Mouse (Mus musculus): Measurements from ENCODE around the gene Thy1.

Gene Thy1

DNA sequence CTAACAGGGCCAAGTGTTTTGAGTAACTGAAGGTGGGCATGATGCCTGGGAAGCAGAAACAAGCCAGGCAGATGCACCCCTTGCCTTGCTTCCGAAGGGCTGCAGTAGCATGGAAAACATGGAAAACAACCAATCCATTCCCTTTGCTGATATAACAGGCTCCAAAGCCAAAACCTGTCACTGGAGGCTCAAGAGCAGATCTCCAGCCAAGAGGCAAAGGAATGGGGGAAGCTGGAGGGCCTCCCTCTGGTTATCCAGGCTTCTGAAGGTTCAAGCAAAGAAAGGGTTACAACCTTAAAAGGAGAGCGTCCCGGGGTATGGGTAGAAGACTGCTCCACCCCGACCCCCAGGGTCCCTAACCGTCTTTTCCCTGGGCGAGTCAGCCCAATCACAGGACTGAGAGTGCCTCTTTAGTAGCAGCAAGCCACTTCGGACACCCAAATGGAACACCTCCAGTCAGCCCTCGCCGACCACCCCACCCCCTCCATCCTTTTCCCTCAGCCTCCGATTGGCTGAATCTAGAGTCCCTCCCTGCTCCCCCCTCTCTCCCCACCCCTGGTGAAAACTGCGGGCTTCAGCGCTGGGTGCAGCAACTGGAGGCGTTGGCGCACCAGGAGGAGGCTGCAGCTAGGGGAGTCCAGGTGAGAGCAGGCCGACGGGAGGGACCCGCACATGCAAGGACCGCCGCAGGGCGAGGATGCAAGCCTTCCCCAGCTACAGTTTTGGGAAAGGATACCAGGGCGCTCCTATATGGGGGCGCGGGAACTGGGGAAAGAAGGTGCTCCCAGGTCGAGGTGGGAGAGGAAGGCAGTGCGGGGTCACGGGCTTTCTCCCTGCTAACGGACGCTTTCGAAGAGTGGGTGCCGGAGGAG is at the start of gene Thy1:
Gene Thy1 (plus strand): TSS at position 549 of the 872 bp plus-strand sequence.
- H3K36me3 ChIP-seq (ENCODE audit: control insufficient read depth, insufficient read depth, low read length, poor library complexity, severe bottlenecking): no peaks in the 10 kb centered on the region
- no peaks in the 10 kb centered on the region for H3K27me3 ChIP-seq (ENCODE audit: control insufficient read depth, insufficient read depth, low read length, poor library complexity, severe bottlenecking)
- DNase-seq (ENCODE audit: low read depth, low spot score): no peak

DNA sequence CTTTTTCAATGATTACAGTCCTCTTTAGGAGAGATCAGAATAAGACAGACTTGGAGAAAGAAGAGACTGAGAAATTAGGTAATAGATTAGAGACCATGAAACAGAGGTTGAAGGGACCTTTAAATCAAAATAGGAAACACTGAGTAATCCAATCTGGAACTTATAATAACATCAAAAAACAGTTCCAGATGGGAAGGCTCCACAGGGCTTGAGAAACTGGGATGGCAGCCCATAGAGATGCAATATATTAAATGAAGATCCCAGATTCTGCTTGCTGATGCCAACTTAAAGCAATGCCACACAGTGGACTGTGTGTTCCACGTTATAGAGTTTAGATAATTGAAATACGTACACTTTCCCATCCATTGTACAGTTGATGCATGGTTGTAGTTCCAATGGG is 45.5 kb upstream of the Thy1 start:
- Histone ChIP-seq H3K27me3 (ENCODE audit: control insufficient read depth, insufficient read depth, low read length, poor library complexity, severe bottlenecking) (no peaks in the 10 kb centered on the region), H3K36me3 (ENCODE audit: control insufficient read depth, insufficient read depth, low read length, poor library complexity, severe bottlenecking) (no peaks in the 10 kb centered on the region)
- no peak for DNase-seq (ENCODE audit: low read depth, low spot score)

DNA sequence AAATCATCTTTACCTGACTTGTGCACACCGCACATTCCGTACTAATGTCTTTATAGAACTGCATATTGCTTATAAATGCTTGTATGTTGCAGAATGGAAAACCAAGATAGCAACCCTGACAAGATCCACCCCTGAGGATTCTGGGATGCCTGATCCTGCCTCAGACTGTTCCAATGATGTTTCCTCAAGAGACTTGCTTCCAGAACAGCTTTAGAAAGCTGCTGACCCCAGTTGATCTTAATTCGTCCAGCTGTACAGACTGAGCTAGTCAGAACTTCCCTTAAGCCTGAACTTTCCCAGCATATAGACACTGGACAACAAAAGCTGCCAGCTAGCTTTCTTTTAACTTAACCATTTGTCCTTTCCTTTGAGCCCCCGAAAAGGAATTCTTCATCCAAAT is 44.3 kb upstream of the Thy1 start:
- Histone ChIP-seq H3K27me3 (ENCODE audit: control insufficient read depth, insufficient read depth, low read length, poor library complexity, severe bottlenecking) (no peaks in the 10 kb centered on the region), H3K36me3 (ENCODE audit: control insufficient read depth, insufficient read depth, low read length, poor library complexity, severe bottlenecking) (no peaks in the 10 kb centered on the region)
- DNase-seq (ENCODE audit: low read depth, low spot score): no peak

DNA sequence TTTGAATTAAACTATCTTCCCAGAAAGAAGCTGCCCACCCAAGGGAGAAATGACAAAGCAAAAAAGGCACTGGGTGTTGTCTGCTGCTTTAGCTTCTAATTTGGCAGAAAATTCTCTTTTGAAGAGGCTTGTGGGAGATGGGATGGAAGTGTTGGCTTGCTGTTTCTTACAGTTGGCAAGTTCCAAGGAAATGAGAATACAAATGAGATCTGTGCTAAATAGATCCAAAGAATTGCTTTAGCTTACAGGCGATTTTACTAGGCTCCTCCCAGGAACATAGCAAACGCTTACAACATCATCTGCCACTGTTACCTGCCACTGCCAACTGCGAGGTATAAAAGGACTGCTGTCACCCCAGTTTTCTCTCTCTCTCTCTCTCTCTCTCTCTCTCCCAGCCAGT is 38.8 kb upstream of the Thy1 start:
- Histone ChIP-seq H3K36me3 (ENCODE audit: control insufficient read depth, insufficient read depth, low read length, poor library complexity, severe bottlenecking) (no peaks in the 10 kb centered on the region), H3K27me3 (ENCODE audit: control insufficient read depth, insufficient read depth, low read length, poor library complexity, severe bottlenecking) (no peaks in the 10 kb centered on the region)
- DNase-seq (ENCODE audit: low read depth, low spot score): no peak

DNA sequence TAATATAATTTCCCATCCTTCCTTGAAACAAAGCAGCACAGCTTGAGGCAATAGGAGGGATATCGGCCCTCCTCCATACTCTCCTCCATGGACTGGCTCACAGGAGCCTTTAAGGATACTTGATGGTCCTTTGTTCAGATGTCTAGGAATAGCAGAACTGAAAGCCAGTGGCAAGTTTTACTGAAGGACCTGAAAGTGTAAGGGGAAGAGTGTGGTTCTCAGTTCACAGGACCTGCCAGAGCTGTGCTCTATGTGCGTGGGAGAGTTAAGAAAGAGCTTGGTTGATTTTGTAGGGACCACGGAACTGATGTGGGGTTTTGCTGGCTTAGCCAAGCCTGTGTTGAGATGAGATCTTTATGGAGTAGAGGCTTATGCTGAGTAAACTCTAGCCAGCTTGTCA is 37.9 kb upstream of the Thy1 start:
- Histone ChIP-seq H3K27me3 (ENCODE audit: control insufficient read depth, insufficient read depth, low read length, poor library complexity, severe bottlenecking) (no peaks in the 10 kb centered on the region), H3K36me3 (ENCODE audit: control insufficient read depth, insufficient read depth, low read length, poor library complexity, severe bottlenecking) (no peaks in the 10 kb centered on the region)
- DNase-seq (ENCODE audit: low read depth, low spot score): no peak

DNA sequence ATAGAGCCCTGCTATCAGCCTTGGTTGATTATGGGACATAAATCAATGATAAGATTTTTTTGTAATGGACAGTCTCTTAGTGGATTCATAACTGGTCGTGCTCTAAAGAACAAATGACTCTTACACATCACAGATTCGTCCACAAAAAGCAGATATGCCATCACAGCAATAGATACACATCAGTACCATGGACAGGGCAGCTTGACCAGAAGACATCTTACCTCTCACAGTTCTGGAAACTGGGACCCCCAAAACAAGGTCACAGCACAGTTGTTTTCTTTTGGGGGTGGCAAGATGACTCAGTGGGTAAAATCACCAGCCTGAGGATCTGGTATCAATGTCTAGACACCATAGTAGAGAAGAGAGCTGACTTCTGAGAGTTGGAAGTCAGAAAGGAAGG is 35.9 kb upstream of the Thy1 start:
- Histone ChIP-seq H3K27me3 (ENCODE audit: control insufficient read depth, insufficient read depth, low read length, poor library complexity, severe bottlenecking) (no peaks in the 10 kb centered on the region), H3K36me3 (ENCODE audit: control insufficient read depth, insufficient read depth, low read length, poor library complexity, severe bottlenecking) (no peaks in the 10 kb centered on the region)
- DNase-seq (ENCODE audit: low read depth, low spot score): no peak

DNA sequence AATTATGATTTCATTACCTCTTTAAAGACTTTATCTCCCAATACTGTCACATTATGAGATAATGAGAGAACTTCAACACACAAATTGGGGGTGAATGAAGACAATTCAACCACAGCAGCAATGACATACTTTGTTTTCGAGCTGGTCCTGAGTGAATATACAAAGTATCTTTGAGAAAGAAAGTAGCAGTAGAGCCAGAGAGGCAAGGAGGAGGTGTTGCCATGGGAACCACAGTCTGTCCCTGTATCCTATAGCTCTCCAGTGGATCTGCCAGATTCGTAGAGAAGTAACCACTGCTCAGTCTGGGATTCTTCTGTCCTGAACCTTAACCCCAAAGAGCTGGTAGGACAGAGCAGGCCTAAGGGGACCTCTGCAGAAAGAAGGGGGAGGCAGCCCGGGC is 35.2 kb upstream of the Thy1 start:
- H3K36me3 ChIP-seq (ENCODE audit: control insufficient read depth, insufficient read depth, low read length, poor library complexity, severe bottlenecking): no peaks in the 10 kb centered on the region
- no peaks in the 10 kb centered on the region for H3K27me3 ChIP-seq (ENCODE audit: control insufficient read depth, insufficient read depth, low read length, poor library complexity, severe bottlenecking)
- DNase-seq (ENCODE audit: low read depth, low spot score): no peak

DNA sequence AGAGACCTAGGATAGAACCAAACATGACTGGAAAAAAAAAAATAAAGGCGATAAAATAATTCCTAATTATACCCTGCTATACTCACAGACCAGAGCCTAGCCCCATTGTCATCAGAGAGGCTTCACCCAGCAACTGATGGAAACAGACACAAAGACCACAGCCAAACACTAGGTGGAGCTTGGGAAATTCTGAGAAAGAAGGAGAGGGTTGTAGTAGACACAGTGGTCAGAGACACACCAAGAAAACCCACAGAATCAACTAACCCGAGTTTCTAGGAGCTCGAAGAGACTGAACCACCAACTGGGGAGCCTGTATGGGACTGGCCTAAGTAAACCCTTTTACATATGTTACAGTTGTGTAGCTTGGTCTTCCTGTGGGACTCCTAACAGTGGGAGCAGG is 32.3 kb upstream of the Thy1 start:
- DNase-seq (ENCODE audit: low read depth, low spot score): no peak
- no peaks in the 10 kb centered on the region for H3K27me3 ChIP-seq (ENCODE audit: control insufficient read depth, insufficient read depth, low read length, poor library complexity, severe bottlenecking)
- no peaks in the 10 kb centered on the region for H3K36me3 ChIP-seq (ENCODE audit: control insufficient read depth, insufficient read depth, low read length, poor library complexity, severe bottlenecking)

DNA sequence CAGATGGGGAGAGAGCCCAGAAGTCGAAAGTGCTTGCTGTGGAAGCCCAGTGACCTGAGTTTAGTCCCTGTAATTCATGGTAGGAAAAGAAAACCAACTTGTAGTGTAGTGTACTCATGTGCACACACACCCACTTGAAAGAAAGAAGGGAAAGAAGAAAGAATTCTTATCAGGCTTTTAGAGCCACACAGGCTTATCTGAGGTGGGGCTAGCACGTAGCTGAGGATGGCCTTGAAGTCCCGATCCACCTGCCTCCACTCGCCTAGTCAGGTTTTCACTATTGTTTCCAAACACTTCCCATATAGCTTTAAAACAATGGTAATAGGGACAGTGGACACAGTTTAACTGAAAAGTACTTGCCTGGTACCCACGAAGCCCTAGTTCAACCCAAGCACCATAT is 31.5 kb upstream of the Thy1 start:
- H3K36me3 ChIP-seq (ENCODE audit: control insufficient read depth, insufficient read depth, low read length, poor library complexity, severe bottlenecking): no peaks in the 10 kb centered on the region
- no peak for DNase-seq (ENCODE audit: low read depth, low spot score)
- H3K27me3 ChIP-seq (ENCODE audit: control insufficient read depth, insufficient read depth, low read length, poor library complexity, severe bottlenecking): no peaks in the 10 kb centered on the region

DNA sequence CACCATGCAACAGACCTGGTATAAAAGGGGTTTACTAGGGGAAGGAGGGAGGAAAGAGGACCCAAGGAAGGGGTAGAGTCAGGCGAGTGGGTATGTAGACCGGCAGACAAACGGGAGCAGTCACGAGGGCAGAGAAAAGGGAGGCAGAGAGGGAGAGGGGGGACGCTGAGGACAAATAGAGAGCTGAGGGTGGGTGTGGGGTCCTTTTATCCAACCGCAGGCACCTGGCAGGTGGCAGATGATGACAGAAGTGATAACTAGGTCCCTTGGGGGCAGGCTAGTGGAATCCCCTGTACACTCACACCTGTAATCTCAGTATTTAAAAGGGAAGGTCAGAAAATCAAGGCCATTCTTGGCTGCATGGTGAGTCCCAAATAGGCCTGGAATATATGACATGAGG is 31.0 kb upstream of the Thy1 start:
- no peaks in the 10 kb centered on the region for H3K27me3 ChIP-seq (ENCODE audit: control insufficient read depth, insufficient read depth, low read length, poor library complexity, severe bottlenecking)
- no peak for DNase-seq (ENCODE audit: low read depth, low spot score)

DNA sequence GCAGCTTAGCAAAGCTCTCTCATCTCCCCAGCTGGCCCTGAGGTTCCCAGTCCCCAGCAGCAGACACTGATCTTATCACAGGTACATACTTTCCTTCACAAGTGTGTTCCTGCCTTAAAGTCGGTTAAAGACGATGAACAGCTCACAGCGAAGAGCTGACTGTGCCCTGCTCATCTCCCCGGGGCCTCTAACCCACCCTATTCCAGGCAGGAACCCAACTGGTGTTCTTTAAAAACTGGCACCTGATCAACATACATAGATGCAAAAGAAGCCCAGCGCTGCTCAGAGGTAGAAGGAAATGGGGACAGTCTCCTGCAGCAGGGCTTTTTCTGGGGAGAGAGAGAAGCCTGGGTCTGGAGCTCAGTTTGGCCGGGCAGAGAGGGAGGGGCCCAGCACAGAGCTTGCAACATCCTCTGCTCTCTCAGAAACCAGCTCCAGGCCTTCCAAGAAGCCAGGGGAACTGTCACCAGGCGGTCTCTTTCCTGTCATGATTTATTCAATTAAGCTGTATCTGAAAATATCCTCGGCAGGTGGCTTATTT is 30.4 kb upstream of the Thy1 start:
- no peaks in the 10 kb centered on the region for H3K36me3 ChIP-seq (ENCODE audit: control insufficient read depth, insufficient read depth, low read length, poor library complexity, severe bottlenecking)
- no peaks in the 10 kb centered on the region for H3K27me3 ChIP-seq (ENCODE audit: control insufficient read depth, insufficient read depth, low read length, poor library complexity, severe bottlenecking)
- no peak for DNase-seq (ENCODE audit: low read depth, low spot score)

More for the DNA sequence above, 31.0 kb upstream of the Thy1 start:
- H3K36me3 ChIP-seq (ENCODE audit: control insufficient read depth, insufficient read depth, low read length, poor library complexity, severe bottlenecking): no peaks in the 10 kb centered on the region

DNA sequence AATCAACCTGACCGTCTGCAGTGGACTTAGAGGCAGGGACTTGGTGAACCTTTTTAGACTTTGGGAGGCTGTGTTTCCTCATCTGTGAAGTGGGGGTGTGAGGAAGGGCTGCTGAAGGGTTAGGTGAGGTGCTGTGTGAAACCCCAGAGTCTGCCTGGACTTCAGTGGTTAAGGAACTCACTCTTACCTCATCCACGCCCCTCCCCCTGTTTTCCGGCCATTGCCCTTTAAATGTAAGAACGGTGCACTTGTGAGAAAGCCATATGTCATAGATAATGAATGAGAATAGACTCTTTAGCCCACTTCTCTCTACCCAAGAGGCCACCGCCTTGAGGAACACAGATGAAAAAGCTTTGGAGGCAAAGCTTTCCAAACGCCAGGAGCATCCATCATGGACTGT is 29.4 kb upstream of the Thy1 start:
- no peaks in the 10 kb centered on the region for H3K36me3 ChIP-seq (ENCODE audit: control insufficient read depth, insufficient read depth, low read length, poor library complexity, severe bottlenecking)
- H3K27me3 ChIP-seq (ENCODE audit: control insufficient read depth, insufficient read depth, low read length, poor library complexity, severe bottlenecking): no peaks in the 10 kb centered on the region
- no peak for DNase-seq (ENCODE audit: low read depth, low spot score)

DNA sequence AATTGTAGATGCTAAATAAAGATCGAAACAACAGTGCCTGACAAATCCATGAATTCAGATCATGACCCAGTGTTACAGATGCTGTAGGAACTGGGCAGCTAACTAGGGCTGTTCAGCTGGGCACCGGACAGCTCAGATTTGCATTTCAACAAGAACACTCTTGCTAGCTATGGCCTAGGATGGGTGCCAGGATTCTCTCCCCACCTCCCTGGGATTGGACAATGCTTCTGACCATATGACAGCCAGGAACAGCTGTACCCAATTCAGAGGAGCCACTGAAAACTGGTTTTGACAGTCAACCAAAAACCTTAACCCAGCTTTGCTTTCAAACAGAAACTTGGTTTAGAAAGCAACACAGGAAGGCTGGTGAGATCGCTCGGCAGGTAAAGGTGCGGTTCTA is 26.9 kb upstream of the Thy1 start:
- no peaks in the 10 kb centered on the region for H3K27me3 ChIP-seq (ENCODE audit: control insufficient read depth, insufficient read depth, low read length, poor library complexity, severe bottlenecking)
- DNase-seq (ENCODE audit: low read depth, low spot score): no peak

DNA sequence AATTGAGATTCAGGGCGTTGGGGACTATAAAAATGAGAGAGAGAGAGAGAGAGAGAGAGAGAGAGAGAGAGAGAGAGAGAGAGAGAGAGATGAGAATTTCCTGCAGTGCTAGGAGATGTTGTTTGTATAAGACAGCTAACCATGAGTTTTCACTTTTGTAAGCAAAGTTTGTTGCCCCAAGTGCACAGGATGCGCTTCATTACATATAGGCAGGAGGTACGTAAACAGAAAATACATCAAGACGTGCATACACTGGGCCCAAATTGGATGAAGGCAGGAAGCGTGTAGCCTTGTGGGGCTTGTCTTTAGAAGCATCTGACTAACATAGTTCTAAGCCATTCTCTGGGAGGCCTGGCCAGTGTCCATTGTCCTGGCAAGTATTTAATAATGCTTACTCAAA is 25.3 kb upstream of the Thy1 start:
- Histone ChIP-seq H3K27me3 (ENCODE audit: control insufficient read depth, insufficient read depth, low read length, poor library complexity, severe bottlenecking) (no peaks in the 10 kb centered on the region), H3K36me3 (ENCODE audit: control insufficient read depth, insufficient read depth, low read length, poor library complexity, severe bottlenecking) (no peaks in the 10 kb centered on the region)
- no peak for DNase-seq (ENCODE audit: low read depth, low spot score)

More for the DNA sequence above, 26.9 kb upstream of the Thy1 start:
- no peaks in the 10 kb centered on the region for H3K36me3 ChIP-seq (ENCODE audit: control insufficient read depth, insufficient read depth, low read length, poor library complexity, severe bottlenecking)

DNA sequence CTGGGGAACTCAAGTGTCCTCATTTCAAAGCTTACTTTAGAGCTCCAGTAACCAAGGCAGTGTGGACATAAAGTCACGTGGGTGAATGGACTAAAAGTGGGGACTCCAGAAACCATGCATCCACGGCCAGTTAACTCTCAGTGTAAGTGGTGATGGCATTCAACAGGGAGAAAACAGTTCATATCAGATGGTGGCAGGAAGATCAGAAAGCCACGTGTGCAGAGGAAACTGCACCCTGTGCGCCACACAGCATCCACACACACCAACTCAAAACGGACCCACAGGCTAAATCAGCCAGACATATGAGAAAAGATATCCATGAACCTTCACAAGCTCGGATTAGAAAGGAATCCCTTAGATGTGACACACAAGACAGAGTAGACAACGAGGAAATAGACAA is 23.2 kb upstream of the Thy1 start:
- Histone ChIP-seq H3K36me3 (ENCODE audit: control insufficient read depth, insufficient read depth, low read length, poor library complexity, severe bottlenecking) (no peaks in the 10 kb centered on the region), H3K27me3 (ENCODE audit: control insufficient read depth, insufficient read depth, low read length, poor library complexity, severe bottlenecking) (no peaks in the 10 kb centered on the region)
- no peak for DNase-seq (ENCODE audit: low read depth, low spot score)
